Mouse (Mus musculus) forebrain, embryonic 10.5 days (tissue): ENCODE measurements around the gene Eif2ak1. TPM values are rescaled to one million over a fixed set of nuclear protein-coding genes. Genes with fewer than 3 reads are reported as not detected.

Source experiments
- DNase-seq: peaks from one replicate; pipeline ENCODE4 v3.0.0-alpha.2; 2017; ENCODE audit warnings: low spot score; ENCODE audit errors: extremely low spot score
- H3K27ac ChIP-seq: fragments of 300-500 bp; sonication (generic); 2 replicates; pipeline ENCODE4 v1.5.1; 2016; ENCODE audit warnings: mild to moderate bottlenecking
- H3K27me3 ChIP-seq: fragments of 300-500 bp; sonication (generic); 2 replicates; pipeline ENCODE4 v1.6.1; 2016; ENCODE audit warnings: mild to moderate bottlenecking; ENCODE audit not compliant: poor library complexity, severe bottlenecking
- H3K36me3 ChIP-seq: fragments of 300-500 bp; sonication (generic); replicated peaks from 2 replicates; pipeline ENCODE4 v1.6.1; 2016; ENCODE audit warnings: mild to moderate bottlenecking, moderate library complexity
- H3K4me1 ChIP-seq: fragments of 300-500 bp; sonication (generic); 2 replicates; pipeline ENCODE4 v1.6.1; 2016
- H3K4me3 ChIP-seq: fragments of 300-500 bp; sonication (generic); 2 replicates; pipeline ENCODE4 v1.5.1; 2016; ENCODE audit warnings: mild to moderate bottlenecking, moderate library complexity
- H3K9me3 ChIP-seq: fragments of 300-500 bp; sonication (generic); 2 replicates; pipeline ENCODE4 v1.6.1; 2016; ENCODE audit warnings: mild to moderate bottlenecking, moderate library complexity
- WGBS: fragments of 180-500 bp; shearing (Covaris S2); methylation state at CpG from one replicate; pipeline ENCODE4 v1.1.7; 2016; 5-methylcytosine and 5-hydroxymethylcytosine counted together
- polyA plus RNA-seq: library from polyadenylated mRNA; unstranded; fragments of >200 nt; fragmentation: Nextera tagmentation; extraction: Ambion mirVana; gene quantifications from 2 replicates; pipeline ENCODE4 v1.2.1, GENCODE M21; 2016

The Eif2ak1 gene
- polyA plus RNA-seq, 1 experiment from 2014 or later = 46.6 TPM

- 4% methylated on average over 9 of the region's 9 CpGs for WGBS
- Histone ChIP-seq H3K4me3 (peak overlapping the region; percentile 79), H3K27me3 (no peaks in the 10 kb centered on the region), H3K27ac (peak overlapping the region; percentile 85), H3K36me3 (peaks cover 50% of the 10 kb centered on the region), H3K4me1 (peaks cover 26% of the 10 kb centered on the region), H3K9me3 (no peaks in the 10 kb centered on the region)
- DNase-seq = no peak
Measured at GRCm38 (mm10) chr5:143908926-143909325, 91.3 kb downstream of the Eif2ak1 start.

- Histone ChIP-seq H3K27ac (peak within 1 kb of the TSS; percentile 85), H3K9me3 (no peaks in the 10 kb centered on the region), H3K36me3 (peaks cover 49% of the 10 kb centered on the region), H3K4me3 (peak within 1 kb of the TSS; percentile 79), H3K27me3 (no peaks in the 10 kb centered on the region), H3K4me1 (peaks cover 26% of the 10 kb centered on the region)
- under 1% methylated on average over 70 of the region's 70 CpGs for WGBS
- peak; percentile 96 for DNase-seq
Measured at GRCm38 (mm10) chr5:143909417-143910400, 92.1 kb downstream of the Eif2ak1 start, which contains the start of the genes Aimp2 and Pms2. Aimp2 (minus strand) TSS chr5:143909847. Pms2 (plus strand) TSS chr5:143909964.

GRCm38 (mm10) chr5:143916221-143916620 is 98.6 kb downstream of the Eif2ak1 start:
- no peak overlapping the region for H3K4me3 ChIP-seq
- no peak overlapping the region for H3K27ac ChIP-seq
- peaks cover 78% of the 10 kb centered on the region for H3K36me3 ChIP-seq
- DNase-seq = no peak
- H3K4me1 ChIP-seq = peaks cover under 1% of the 10 kb centered on the region
- H3K9me3 ChIP-seq = no peaks in the 10 kb centered on the region
- H3K27me3 ChIP-seq = no peaks in the 10 kb centered on the region
- 93% methylated on average over 9 of the region's 9 CpGs for WGBS

- DNase-seq = no peak
- 57% methylated on average over 5 of the region's 5 CpGs for WGBS
- no peak overlapping the region for H3K4me3 ChIP-seq
- no peak overlapping the region for H3K27ac ChIP-seq
- no peaks in the 10 kb centered on the region for H3K9me3 ChIP-seq
- H3K27me3 ChIP-seq = no peaks in the 10 kb centered on the region
- peaks cover 90% of the 10 kb centered on the region for H3K36me3 ChIP-seq
- H3K4me1 ChIP-seq = no peaks in the 10 kb centered on the region
Measured at GRCm38 (mm10) chr5:143917418-143917817, 99.8 kb downstream of the Eif2ak1 start.

GRCm38 (mm10) chr5:143918120-143918519 is 100.5 kb downstream of the Eif2ak1 start:
- DNase-seq = no peak
- no peaks in the 10 kb centered on the region for H3K27me3 ChIP-seq
- H3K27ac ChIP-seq = no peak overlapping the region
- no peak overlapping the region for H3K4me3 ChIP-seq
- peaks cover 95% of the 10 kb centered on the region for H3K36me3 ChIP-seq
- no peaks in the 10 kb centered on the region for H3K9me3 ChIP-seq
- WGBS = 92% methylated on average over 3 of the region's 3 CpGs
- no peaks in the 10 kb centered on the region for H3K4me1 ChIP-seq

- H3K4me1 ChIP-seq = no peaks in the 10 kb centered on the region
- H3K36me3 ChIP-seq = peaks cover 97% of the 10 kb centered on the region
- no peaks in the 10 kb centered on the region for H3K9me3 ChIP-seq
- no peak overlapping the region for H3K4me3 ChIP-seq
- no peak overlapping the region for H3K27ac ChIP-seq
- DNase-seq = no peak
- 93% methylated on average over 6 of the region's 6 CpGs for WGBS
- no peaks in the 10 kb centered on the region for H3K27me3 ChIP-seq
Measured at GRCm38 (mm10) chr5:143924781-143925452, 107.3 kb downstream of the Eif2ak1 start.

GRCm38 (mm10) chr5:143927875-143928274 is 110.3 kb downstream of the Eif2ak1 start, which contains the start of gene Gm42421:
Gm42421 (plus strand) TSS chr5:143928175.
- no peak for DNase-seq
- Histone ChIP-seq H3K9me3 (no peaks in the 10 kb centered on the region), H3K4me1 (peaks cover 7% of the 10 kb centered on the region), H3K4me3 (no peak within 1 kb of the TSS), H3K27me3 (no peaks in the 10 kb centered on the region), H3K27ac (no peak within 1 kb of the TSS), H3K36me3 (peaks cover 96% of the 10 kb centered on the region)
- 95% methylated on average over 8 of the region's 8 CpGs for WGBS

- peaks cover 82% of the 10 kb centered on the region for H3K36me3 ChIP-seq
- WGBS = 91% methylated on average over 4 of the region's 4 CpGs
- no peaks in the 10 kb centered on the region for H3K27me3 ChIP-seq
- DNase-seq = no peak
- no peaks in the 10 kb centered on the region for H3K9me3 ChIP-seq
- no peak overlapping the region for H3K27ac ChIP-seq
- H3K4me3 ChIP-seq = no peak overlapping the region
- peaks cover 12% of the 10 kb centered on the region for H3K4me1 ChIP-seq
Measured at GRCm38 (mm10) chr5:143929291-143929690, 111.7 kb downstream of the Eif2ak1 start.

- H3K27me3 ChIP-seq = no peaks in the 10 kb centered on the region
- peaks cover 12% of the 10 kb centered on the region for H3K4me1 ChIP-seq
- DNase-seq = no peak
- no peak overlapping the region for H3K27ac ChIP-seq
- WGBS = 95% methylated on average over 12 of the region's 12 CpGs
- H3K36me3 ChIP-seq = peaks cover 68% of the 10 kb centered on the region
- no peaks in the 10 kb centered on the region for H3K9me3 ChIP-seq
- H3K4me3 ChIP-seq = no peak overlapping the region
Measured at GRCm38 (mm10) chr5:143930656-143931055, 113.1 kb downstream of the Eif2ak1 start.

- 89% methylated on average over 6 of the region's 6 CpGs for WGBS
- H3K36me3 ChIP-seq = peaks cover 55% of the 10 kb centered on the region
- peaks cover 12% of the 10 kb centered on the region for H3K4me1 ChIP-seq
- H3K27ac ChIP-seq = no peak overlapping the region
- no peaks in the 10 kb centered on the region for H3K27me3 ChIP-seq
- H3K9me3 ChIP-seq = no peaks in the 10 kb centered on the region
- DNase-seq = no peak
- no peak overlapping the region for H3K4me3 ChIP-seq
Measured at GRCm38 (mm10) chr5:143931863-143932580, 114.4 kb downstream of the Eif2ak1 start.

- Histone ChIP-seq H3K9me3 (no peaks in the 10 kb centered on the region), H3K4me1 (peaks cover 12% of the 10 kb centered on the region), H3K4me3 (peak within 1 kb of the TSS; percentile 33), H3K36me3 (peaks cover 47% of the 10 kb centered on the region), H3K27ac (no peak within 1 kb of the TSS), H3K27me3 (no peaks in the 10 kb centered on the region)
- peak; percentile 29 for DNase-seq
- 19% methylated on average over 8 of the region's 8 CpGs for WGBS
Measured at GRCm38 (mm10) chr5:143932831-143933230, 115.2 kb downstream of the Eif2ak1 start, which contains the start of gene Rsph10b. Rsph10b (plus strand) TSS chr5:143933035.

- Histone ChIP-seq H3K9me3 (no peaks in the 10 kb centered on the region), H3K4me3 (no peak overlapping the region), H3K27ac (no peak overlapping the region), H3K4me1 (peaks cover 12% of the 10 kb centered on the region), H3K36me3 (peaks cover 41% of the 10 kb centered on the region), H3K27me3 (no peaks in the 10 kb centered on the region)
- 87% methylated on average over 11 of the region's 11 CpGs for WGBS
- DNase-seq = no peak
Measured at GRCm38 (mm10) chr5:143933414-143933813, 115.8 kb downstream of the Eif2ak1 start.
